Mouse (Mus musculus) erythroblast, embryonic 14.5 days (primary cell): Measurements from ENCODE around the gene Glt28d2.

Experiments used
- GATA1 ChIP-seq: IDR thresholded peaks from 2 replicates; pipeline ENCODE4 v1.6.1; 2012; ENCODE audit warnings: low read length, inconsistent platforms, mixed read lengths
- TAL1 ChIP-seq: IDR thresholded peaks from 3 replicates; pipeline ENCODE4 v1.6.1; 2012; ENCODE audit warnings: low read length, inconsistent platforms, mixed read lengths

GRCm38 (mm10) chr3:85923954-85924945 lies 36.9 kb upstream of the Glt28d2 start:
- TF ChIP-seq GATA1 (no peak), TAL1 (no peak)
